Mouse (Mus musculus) stomach, postnatal 0 days (tissue): ENCODE measurements around the gene Plk5.

Experiments
- CTCF ChIP-seq: IDR thresholded peaks from 2 replicates; pipeline ENCODE4 v1.5.1; 2016; ENCODE audit warnings: antibody characterized with exemption, low read depth, mild to moderate bottlenecking, moderate library complexity
- EP300 ChIP-seq: optimal IDR thresholded peaks from 2 replicates; pipeline ENCODE3; 2016; ENCODE audit warnings: antibody characterized with exemption

DNA sequence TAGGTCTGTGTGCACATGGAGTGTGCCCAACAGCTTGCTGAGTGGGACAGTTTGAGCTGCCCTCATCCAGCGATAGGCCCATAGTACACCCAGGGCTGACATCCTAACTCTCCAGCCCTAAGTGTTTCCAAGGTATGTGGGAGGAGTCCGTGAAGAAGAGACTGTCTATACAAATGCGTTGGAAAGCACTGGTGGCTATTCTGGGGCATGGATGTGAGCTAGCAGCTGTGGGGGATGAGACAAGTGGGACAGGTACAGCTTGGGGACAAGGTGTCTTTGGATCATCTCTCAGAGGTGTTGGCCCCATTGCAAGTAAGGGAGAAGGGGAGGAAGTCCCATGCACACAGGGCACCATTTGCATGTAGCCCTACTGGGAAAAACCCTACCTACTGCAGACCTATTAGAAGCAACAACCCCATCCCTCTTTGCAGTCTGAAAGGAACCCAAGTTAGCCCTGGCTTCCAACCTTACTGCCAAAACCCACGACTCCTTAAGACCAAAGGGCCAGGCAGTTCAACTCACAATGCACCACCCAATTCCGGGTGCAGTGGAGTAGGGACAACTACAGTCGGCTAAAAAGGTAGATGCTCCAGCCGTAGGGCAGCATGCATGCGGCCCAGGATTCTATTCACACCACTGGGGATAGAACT is 41.4 kb downstream of the Plk5 start:
- no peak for TF ChIP-seq CTCF
- TF ChIP-seq EP300, result no peak
